Mouse (Mus musculus): Measurements from ENCODE around the gene Med13l. TPM values are rescaled to one million over a fixed set of nuclear protein-coding genes. Genes with fewer than 3 reads are reported as not detected.

The Med13l gene
- polyA plus RNA-seq, 1 experiment from 2014 or later = 20.5 TPM

DNA sequence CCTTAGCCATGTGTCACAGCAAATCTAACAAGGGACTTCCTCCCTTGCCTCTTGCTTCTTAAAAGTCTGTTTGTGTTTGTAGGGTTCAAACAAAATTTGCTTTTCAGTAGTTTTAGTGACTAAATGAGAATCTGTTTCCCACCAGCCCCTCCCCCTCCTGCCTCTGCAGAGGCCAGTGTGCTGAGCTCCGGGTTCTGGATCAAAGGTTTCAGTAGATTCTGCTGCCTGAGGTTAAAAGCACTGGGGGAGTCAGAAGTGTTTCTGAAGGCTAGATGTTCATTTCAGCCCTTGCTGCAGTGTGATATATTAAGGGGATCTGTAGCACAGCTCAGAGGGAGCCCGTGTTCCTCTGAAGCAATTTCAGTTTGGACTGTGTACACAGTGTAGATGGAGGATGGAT, 108.5 kb downstream of the Med13l start:
- Histone ChIP-seq H3K9me3 (ENCODE audit: control insufficient read depth, low read length) (no peaks in the 10 kb centered on the region), H3K4me1 (ENCODE audit: control insufficient read depth, insufficient read depth, low read length) (peaks cover 63% of the 10 kb centered on the region), H3K27ac (replicated peaks; ENCODE audit: low read depth, low read length) (no peak overlapping the region), H3K4me2 (ENCODE audit: low read length) (no peak overlapping the region), H3K9ac (replicated peaks; ENCODE audit: low read length) (no peak overlapping the region), H3K4me3 (replicated peaks; ENCODE audit: low read depth, low read length) (no peak overlapping the region), H3K27me3 (ENCODE audit: control insufficient read depth, insufficient read depth, low read length) (no peaks in the 10 kb centered on the region; the same call in 1 of the 2 replicates), H3K36me3 (ENCODE audit: control insufficient read depth, insufficient read depth, low read length) (0 out of 2 replicates have a peak, but pooled peaks cover 3% of the 10 kb centered on the region)
- 19% methylated on average over 2 of the region's 2 CpGs for WGBS
- DNase-seq (no peak), ATAC-seq (ENCODE audit: low FRiP score, low TSS enrichment) (no peak)

DNA sequence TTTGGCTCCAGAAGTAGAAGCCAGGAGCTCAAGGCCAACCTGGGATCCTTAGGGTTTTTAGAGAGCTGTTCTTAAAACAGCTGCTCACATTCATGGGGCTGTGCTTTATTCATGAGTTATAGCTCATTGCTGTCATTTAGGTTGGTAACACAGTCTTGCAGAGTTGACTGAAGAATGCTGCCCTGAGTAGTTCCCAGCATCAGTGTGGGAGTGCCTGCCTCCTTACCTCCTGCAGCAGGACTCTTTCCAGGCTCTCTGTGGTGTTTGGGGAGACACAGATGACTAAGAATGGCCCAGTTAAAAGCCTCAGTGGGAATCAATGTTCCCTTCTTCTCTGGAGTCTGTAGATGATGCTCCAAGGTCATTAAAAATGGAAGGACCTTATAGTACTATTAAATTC, 111.6 kb downstream of the Med13l start:
- DNase-seq (no peak), ATAC-seq (ENCODE audit: low FRiP score, low TSS enrichment) (no peak)
- H3K4me1 ChIP-seq (ENCODE audit: control insufficient read depth, insufficient read depth, low read length) = peaks cover 53% of the 10 kb centered on the region
- no peak overlapping the region for H3K4me2 ChIP-seq (ENCODE audit: low read length)
- H3K4me3 ChIP-seq (replicated peaks; ENCODE audit: low read depth, low read length) = no peak overlapping the region
- no peaks in the 10 kb centered on the region for H3K36me3 ChIP-seq (ENCODE audit: control insufficient read depth, insufficient read depth, low read length)
- no peaks in the 10 kb centered on the region for H3K27me3 ChIP-seq (ENCODE audit: control insufficient read depth, insufficient read depth, low read length)
- H3K9ac ChIP-seq (replicated peaks; ENCODE audit: low read length) = no peak overlapping the region
- no peaks in the 10 kb centered on the region for H3K9me3 ChIP-seq (ENCODE audit: control insufficient read depth, low read length)
- no peak overlapping the region for H3K27ac ChIP-seq (replicated peaks; ENCODE audit: low read depth, low read length)

DNA sequence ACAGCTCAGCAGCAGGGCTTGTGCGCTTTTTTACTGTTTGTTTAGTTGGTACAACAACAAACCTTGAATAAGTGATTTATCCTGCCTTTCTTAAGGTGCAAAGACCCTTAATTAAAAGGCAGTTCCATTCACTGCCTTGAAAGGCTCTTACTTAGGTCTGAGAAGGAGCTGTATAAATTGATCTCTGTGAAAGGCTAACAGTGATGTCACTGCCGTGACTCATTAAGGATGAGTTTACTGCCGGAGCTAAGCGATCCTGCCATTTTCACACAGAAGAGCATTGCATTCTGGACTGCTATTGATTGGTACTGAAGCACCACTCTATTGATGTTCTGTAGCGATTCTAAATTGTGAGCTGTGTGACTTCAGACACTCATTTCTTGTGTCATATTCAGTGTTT, 113.4 kb downstream of the Med13l start:
- Histone ChIP-seq H3K4me2 (ENCODE audit: low read length) (no peak overlapping the region), H3K4me1 (ENCODE audit: control insufficient read depth, insufficient read depth, low read length) (peaks cover 37% of the 10 kb centered on the region), H3K4me3 (replicated peaks; ENCODE audit: low read depth, low read length) (no peak overlapping the region), H3K27ac (replicated peaks; ENCODE audit: low read depth, low read length) (peak overlapping the region; percentile 32; the same call in 1 of the 2 replicates), H3K36me3 (ENCODE audit: control insufficient read depth, insufficient read depth, low read length) (no peaks in the 10 kb centered on the region), H3K27me3 (ENCODE audit: control insufficient read depth, insufficient read depth, low read length) (no peaks in the 10 kb centered on the region), H3K9me3 (ENCODE audit: control insufficient read depth, low read length) (no peaks in the 10 kb centered on the region), H3K9ac (replicated peaks; ENCODE audit: low read length) (no peak overlapping the region)
- no peak for ATAC-seq (ENCODE audit: low FRiP score, low TSS enrichment)
- whole genome bisulfite sequencing = 35% methylated on average over 5 of the region's 5 CpGs
- peak; percentile 51 for DNase-seq

DNA sequence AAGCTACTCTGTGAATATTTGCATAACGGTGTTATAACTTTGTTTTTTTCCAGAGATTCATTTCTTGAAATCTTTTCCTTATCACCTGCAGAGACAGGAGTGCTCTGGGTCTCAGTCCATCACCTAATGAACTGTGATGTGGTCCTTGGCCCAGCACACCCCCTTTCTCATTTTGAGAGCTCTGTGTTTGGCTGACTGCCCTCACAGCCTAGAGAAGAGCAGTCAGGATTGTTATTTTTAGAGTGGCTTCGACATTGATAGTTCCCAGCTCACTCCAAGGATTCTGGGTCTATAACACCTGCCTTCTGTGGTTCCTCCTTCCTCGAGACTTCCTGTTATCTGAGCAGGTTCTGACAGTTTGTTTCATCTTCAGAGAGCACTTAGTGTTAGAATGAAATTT, 113.8 kb downstream of the Med13l start:
- H3K27ac ChIP-seq (replicated peaks; ENCODE audit: low read depth, low read length) = no peak overlapping the region
- H3K4me3 ChIP-seq (replicated peaks; ENCODE audit: low read depth, low read length) = no peak overlapping the region
- no peaks in the 10 kb centered on the region for H3K9me3 ChIP-seq (ENCODE audit: control insufficient read depth, low read length)
- H3K4me1 ChIP-seq (ENCODE audit: control insufficient read depth, insufficient read depth, low read length) = peaks cover 32% of the 10 kb centered on the region
- H3K27me3 ChIP-seq (ENCODE audit: control insufficient read depth, insufficient read depth, low read length) = no peaks in the 10 kb centered on the region
- ATAC-seq (ENCODE audit: low FRiP score, low TSS enrichment) (no peak), DNase-seq (no peak)
- no peak overlapping the region for H3K9ac ChIP-seq (replicated peaks; ENCODE audit: low read length)
- no peaks in the 10 kb centered on the region for H3K36me3 ChIP-seq (ENCODE audit: control insufficient read depth, insufficient read depth, low read length)
- WGBS = 73% methylated on average over 3 of the region's 3 CpGs
- no peak overlapping the region for H3K4me2 ChIP-seq (ENCODE audit: low read length)

DNA sequence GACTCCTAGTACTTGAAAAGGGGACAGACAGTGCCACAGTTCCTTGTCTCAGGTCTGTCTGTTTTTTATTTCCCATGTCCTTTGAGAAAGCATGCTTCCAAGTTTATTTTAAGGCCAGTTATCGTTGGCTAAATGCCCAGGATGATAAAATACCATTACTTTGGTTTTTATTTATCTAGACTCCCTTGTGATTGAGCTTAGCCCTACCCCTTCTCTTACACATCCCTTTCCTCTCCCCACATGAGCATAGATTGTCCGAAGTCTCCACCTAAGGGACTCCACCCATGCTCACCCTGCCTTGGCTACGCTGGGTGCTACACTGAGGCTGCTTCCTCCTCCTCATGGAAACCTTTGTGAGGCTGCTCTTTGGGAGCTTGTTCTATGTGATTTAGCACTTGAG, 115.2 kb downstream of the Med13l start:
- H3K27me3 ChIP-seq (ENCODE audit: control insufficient read depth, insufficient read depth, low read length) = no peaks in the 10 kb centered on the region
- H3K4me1 ChIP-seq (ENCODE audit: control insufficient read depth, insufficient read depth, low read length) = peaks cover 26% of the 10 kb centered on the region
- 87% methylated on average over 3 of the region's 3 CpGs for WGBS
- ATAC-seq (ENCODE audit: low FRiP score, low TSS enrichment) (no peak), DNase-seq (no peak)
- H3K36me3 ChIP-seq (ENCODE audit: control insufficient read depth, insufficient read depth, low read length) = peaks cover 5% of the 10 kb centered on the region; the same call in 1 of the 2 replicates
- H3K9ac ChIP-seq (replicated peaks; ENCODE audit: low read length) = no peak overlapping the region
- no peak overlapping the region for H3K4me2 ChIP-seq (ENCODE audit: low read length)
- H3K27ac ChIP-seq (replicated peaks; ENCODE audit: low read depth, low read length) = no peak overlapping the region
- H3K4me3 ChIP-seq (replicated peaks; ENCODE audit: low read depth, low read length) = no peak overlapping the region
- no peaks in the 10 kb centered on the region for H3K9me3 ChIP-seq (ENCODE audit: control insufficient read depth, low read length)

DNA sequence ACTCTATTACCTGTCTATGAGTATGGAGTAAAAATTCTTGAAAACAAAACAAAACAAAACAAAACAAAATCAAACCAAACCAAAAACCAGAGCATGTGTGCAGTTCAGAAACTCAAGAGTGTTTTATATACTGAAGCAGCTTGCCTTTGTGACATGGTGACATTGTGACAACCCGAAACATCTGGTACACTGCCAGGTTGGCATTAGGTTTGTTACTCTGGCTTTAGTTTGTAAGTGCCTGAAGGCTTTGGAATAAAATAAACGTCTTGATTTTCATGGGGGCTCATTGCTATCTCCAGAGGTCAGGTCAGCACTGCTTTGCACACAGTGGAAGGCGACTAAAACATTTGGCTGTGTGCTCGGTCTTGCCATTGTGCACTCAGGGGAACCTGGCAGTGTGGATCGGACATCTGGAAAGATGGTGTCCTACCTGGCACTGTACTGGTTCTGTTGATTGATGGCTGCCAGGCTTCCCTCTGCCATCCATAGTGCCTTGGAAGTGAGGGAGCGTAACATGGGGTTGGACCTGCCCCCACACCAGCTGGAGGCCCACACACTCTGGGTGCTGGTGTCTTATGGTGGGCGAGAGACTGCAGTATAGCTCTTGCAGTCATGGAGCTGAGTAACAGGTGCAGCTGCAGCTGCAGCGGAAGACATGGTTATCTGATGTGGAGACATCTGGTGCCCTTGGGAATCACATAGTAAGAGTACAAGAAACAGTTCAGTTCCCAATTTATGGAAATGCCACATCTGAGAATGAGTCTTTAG, 115.9 kb downstream of the Med13l start:
- no peak overlapping the region for H3K9ac ChIP-seq (replicated peaks; ENCODE audit: low read length)
- peaks cover 21% of the 10 kb centered on the region for H3K4me1 ChIP-seq (ENCODE audit: control insufficient read depth, insufficient read depth, low read length)
- H3K27ac ChIP-seq (replicated peaks; ENCODE audit: low read depth, low read length) = no peak overlapping the region
- no peak for DNase-seq
- 88% methylated on average over 8 of the region's 8 CpGs for WGBS
- H3K27me3 ChIP-seq (ENCODE audit: control insufficient read depth, insufficient read depth, low read length) = no peaks in the 10 kb centered on the region
- ATAC-seq (ENCODE audit: low FRiP score, low TSS enrichment) = no peak
- no peak overlapping the region for H3K4me3 ChIP-seq (replicated peaks; ENCODE audit: low read depth, low read length)
- no peak overlapping the region for H3K4me2 ChIP-seq (ENCODE audit: low read length)
- no peaks in the 10 kb centered on the region for H3K9me3 ChIP-seq (ENCODE audit: control insufficient read depth, low read length)
- H3K36me3 ChIP-seq (ENCODE audit: control insufficient read depth, insufficient read depth, low read length) = peaks cover 9% of the 10 kb centered on the region; the same call in 1 of the 2 replicates

DNA sequence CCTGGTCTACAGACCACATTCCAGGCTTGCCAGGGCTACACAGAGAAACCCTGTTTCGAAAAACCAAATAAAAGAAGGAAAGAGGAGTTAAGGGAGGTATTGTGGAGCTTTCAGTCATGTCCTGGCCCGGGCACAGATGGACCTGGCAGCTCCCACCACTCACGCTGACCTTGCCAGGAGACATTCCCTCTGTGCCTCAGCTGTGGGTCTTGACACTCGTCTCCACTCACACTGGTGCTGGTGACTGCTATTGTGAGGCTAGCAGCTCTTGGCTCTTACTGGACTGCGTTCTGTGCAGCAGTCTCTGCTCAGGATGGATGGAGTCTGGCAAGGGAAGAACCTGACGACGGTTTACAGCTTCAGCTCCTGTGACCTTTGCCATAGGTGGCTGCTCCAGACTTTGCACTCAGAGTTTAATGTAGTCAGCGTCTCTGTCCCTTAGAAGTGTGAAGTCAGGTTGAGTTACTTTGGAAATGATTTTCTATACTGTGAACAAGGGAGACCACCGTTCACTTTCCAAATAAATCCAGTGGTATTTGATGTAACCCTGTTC, 118.9 kb downstream of the Med13l start:
- Histone ChIP-seq H3K4me3 (replicated peaks; ENCODE audit: low read depth, low read length) (no peak overlapping the region), H3K9ac (replicated peaks; ENCODE audit: low read length) (no peak overlapping the region), H3K4me1 (ENCODE audit: control insufficient read depth, insufficient read depth, low read length) (peaks cover under 1% of the 10 kb centered on the region; the same call in 1 of the 2 replicates), H3K4me2 (ENCODE audit: low read length) (no peak overlapping the region), H3K9me3 (ENCODE audit: control insufficient read depth, low read length) (no peaks in the 10 kb centered on the region), H3K27ac (replicated peaks; ENCODE audit: low read depth, low read length) (no peak overlapping the region), H3K27me3 (ENCODE audit: control insufficient read depth, insufficient read depth, low read length) (no peaks in the 10 kb centered on the region), H3K36me3 (ENCODE audit: control insufficient read depth, insufficient read depth, low read length) (peaks cover 16% of the 10 kb centered on the region)
- 81% methylated on average over 9 of the region's 9 CpGs for WGBS
- DNase-seq (no peak), ATAC-seq (ENCODE audit: low FRiP score, low TSS enrichment) (no peak)

DNA sequence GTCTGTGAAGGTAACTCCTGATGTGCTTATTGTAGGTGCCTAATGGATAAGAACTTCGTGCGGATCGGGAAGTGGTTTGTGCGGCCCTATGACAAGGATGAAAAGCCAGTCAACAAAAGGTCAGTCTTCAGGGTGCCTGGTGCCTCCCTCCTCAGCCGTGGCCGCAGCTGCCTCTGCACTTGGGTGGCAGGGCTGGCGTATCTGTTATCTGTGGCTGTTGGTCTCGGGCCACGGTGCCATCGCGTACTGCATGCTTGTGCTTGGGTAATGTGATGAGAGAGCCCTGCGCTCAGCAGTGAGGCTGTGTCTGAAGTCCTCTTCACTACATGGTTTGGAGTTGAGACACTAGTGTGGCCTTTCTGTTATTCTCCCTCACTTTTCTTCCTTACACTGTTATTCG, 120.4 kb downstream of the Med13l start:
- H3K27me3 ChIP-seq (ENCODE audit: control insufficient read depth, insufficient read depth, low read length) = no peaks in the 10 kb centered on the region
- ATAC-seq (ENCODE audit: low FRiP score, low TSS enrichment) (no peak), DNase-seq (no peak)
- 88% methylated on average over 13 of the region's 13 CpGs for WGBS
- no peak overlapping the region for H3K9ac ChIP-seq (replicated peaks; ENCODE audit: low read length)
- H3K4me1 ChIP-seq (ENCODE audit: control insufficient read depth, insufficient read depth, low read length) = no peaks in the 10 kb centered on the region
- H3K9me3 ChIP-seq (ENCODE audit: control insufficient read depth, low read length) = no peaks in the 10 kb centered on the region
- peaks cover 16% of the 10 kb centered on the region for H3K36me3 ChIP-seq (ENCODE audit: control insufficient read depth, insufficient read depth, low read length)
- H3K27ac ChIP-seq (replicated peaks; ENCODE audit: low read depth, low read length) = no peak overlapping the region
- H3K4me2 ChIP-seq (ENCODE audit: low read length) = no peak overlapping the region
- no peak overlapping the region for H3K4me3 ChIP-seq (replicated peaks; ENCODE audit: low read depth, low read length)

DNA sequence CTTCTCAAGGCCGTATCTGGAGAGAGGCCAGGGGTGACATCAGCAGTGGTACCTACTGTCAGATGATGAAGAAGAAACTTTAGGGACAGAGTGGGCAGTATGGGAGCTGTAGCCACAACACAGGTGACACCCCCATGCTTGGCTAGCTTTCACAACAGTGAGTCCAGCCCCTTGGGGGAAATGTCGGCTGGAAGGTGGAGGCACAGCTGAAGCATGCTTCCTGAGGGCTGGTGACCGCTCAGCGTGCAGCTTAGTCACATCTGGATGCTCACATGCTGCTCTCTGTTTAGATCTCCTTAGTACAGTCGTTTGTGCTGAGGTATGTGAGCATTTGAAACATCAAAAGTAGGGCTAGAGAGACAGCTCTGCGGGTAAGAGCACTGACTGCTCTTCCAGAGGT, 121.5 kb downstream of the Med13l start:
- ATAC-seq (ENCODE audit: low FRiP score, low TSS enrichment) = no peak
- Histone ChIP-seq H3K9me3 (ENCODE audit: control insufficient read depth, low read length) (no peaks in the 10 kb centered on the region), H3K4me3 (replicated peaks; ENCODE audit: low read depth, low read length) (no peak overlapping the region), H3K4me1 (ENCODE audit: control insufficient read depth, insufficient read depth, low read length) (no peaks in the 10 kb centered on the region), H3K27me3 (ENCODE audit: control insufficient read depth, insufficient read depth, low read length) (no peaks in the 10 kb centered on the region), H3K9ac (replicated peaks; ENCODE audit: low read length) (no peak overlapping the region), H3K27ac (replicated peaks; ENCODE audit: low read depth, low read length) (no peak overlapping the region), H3K36me3 (ENCODE audit: control insufficient read depth, insufficient read depth, low read length) (peaks cover 16% of the 10 kb centered on the region), H3K4me2 (ENCODE audit: low read length) (no peak overlapping the region)
- WGBS = 69% methylated on average over 6 of the region's 6 CpGs
- no peak for DNase-seq

Data from midbrain, embryonic 14.5 days (tissue).